In the genomic region with DNA sequence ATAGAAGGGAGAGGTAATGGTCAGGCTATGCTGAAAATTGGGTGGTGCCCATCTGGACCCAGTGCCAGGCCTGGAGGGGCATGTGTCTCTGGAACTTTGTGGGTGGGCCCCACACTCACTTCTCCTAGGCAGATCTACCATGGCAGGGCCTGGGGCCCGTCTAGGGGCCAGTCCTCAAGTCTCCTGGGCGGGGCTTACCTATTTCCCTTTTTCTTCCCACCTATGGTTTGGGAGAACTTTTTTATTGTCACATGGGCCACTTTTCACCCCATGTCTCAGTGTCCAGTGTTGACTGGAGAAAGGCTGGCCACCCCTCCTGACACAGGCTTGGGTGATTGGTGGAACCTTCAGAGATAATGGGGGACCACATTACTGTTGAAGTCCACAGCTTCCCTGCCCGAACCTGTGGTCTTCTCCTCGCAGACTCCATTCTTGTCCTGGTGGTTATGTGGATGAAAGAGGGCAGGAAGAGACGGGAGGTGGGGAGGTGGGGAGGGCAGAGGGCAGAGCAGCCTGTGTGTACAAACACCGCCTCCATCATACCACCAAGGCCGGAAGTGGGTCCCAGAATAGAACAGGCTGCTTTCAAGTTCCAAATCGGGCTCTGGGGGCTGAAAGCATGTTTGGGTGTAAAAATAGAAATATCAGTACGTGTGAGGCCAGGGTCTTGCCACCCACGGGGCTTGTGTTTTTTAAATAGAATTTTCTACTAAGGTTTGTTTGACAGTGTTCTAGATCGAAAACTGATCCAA, we compare ENCODE assay signal across 10 mouse cellular contexts. TPM values are rescaled to one million over a fixed set of nuclear protein-coding genes. Genes with fewer than 3 reads are reported as not detected.
A peak's percentile ranks its signal among the peaks of the same experiment; 100 is the strongest.
DNase-seq lines count a peak whose midpoint lies in the region; ATAC-seq and TF ChIP-seq lines count a peak whose summit lies in the region.
"Had no signal": no experiment of that assay in that cellular context is flagged by ENCODE, and none has a peak within 500 bp of the region (broad histone marks: within the 10 kb centered on the region; RNA-seq: fewer than 3 reads in every experiment).

No protein-coding gene starts in this region.

- H3K27me3 ChIP-seq in G1E (ENCODE audit: insufficient read depth, low read length), result peaks cover 18% of the 10 kb centered on the region
- H3K27me3 ChIP-seq in liver, embryonic 15.5 days, result 0 out of 2 replicates have a peak, but pooled peaks cover 9% of the 10 kb centered on the region
- H3K27me3 ChIP-seq in splenic B cell, adult 2 months (ENCODE audit: control insufficient read depth, insufficient read depth, low read length, poor library complexity, severe bottlenecking), result no peaks in the 10 kb centered on the region

- no peaks in the 10 kb centered on the region for H3K9me3 ChIP-seq in G1E (replicated peaks)
- no peaks in the 10 kb centered on the region for H3K9me3 ChIP-seq in liver, embryonic 15.5 days (replicated peaks)
- H3K9me3 ChIP-seq: hindbrain, embryonic 15.5 days; midbrain, embryonic 10.5 days had no signal

- peak; percentile 38; the same call in 1 of the 2 replicates for ATAC-seq in G1E (ENCODE audit: extremely low read depth, insufficient number of reproducible peaks, low FRiP score, poor library complexity, severe bottlenecking)
- ATAC-seq in liver, embryonic 15.5 days (ENCODE audit: insufficient read depth), result no peak

- H3K36me3 ChIP-seq in G1E (replicated peaks), result no peaks in the 10 kb centered on the region
- no peaks in the 10 kb centered on the region for H3K36me3 ChIP-seq in liver, embryonic 15.5 days (replicated peaks)
- no peaks in the 10 kb centered on the region for H3K36me3 ChIP-seq in splenic B cell, adult 2 months (ENCODE audit: control insufficient read depth, insufficient read depth, low read length, poor library complexity, severe bottlenecking)
- H3K36me3 ChIP-seq: hindbrain, embryonic 15.5 days; midbrain, embryonic 10.5 days had no signal

- peak; percentile 87 for DNase-seq in layer of hippocampus, adult 9-11 months
- DNase-seq in layer of hippocampus, postnatal 14 days (ENCODE audit: low spot score in 2 of 2), result no peak
- DNase-seq in G1E (ENCODE audit: low spot score), result peak; percentile 61
- peak; percentile 56 for DNase-seq in splenic B cell, adult 2 months (ENCODE audit: low read depth, low spot score)
- no peak for DNase-seq in adrenal gland, postnatal 36 days
- DNase-seq in frontal cortex, postnatal 25 days (ENCODE audit: low spot score in 2 of 2), result no peak
- DNase-seq in urinary bladder, postnatal 14 days (ENCODE audit: low spot score), result no peak

- no peak overlapping the region for H3K9ac ChIP-seq in liver, embryonic 15.5 days
- H3K9ac ChIP-seq: hindbrain, embryonic 15.5 days had no signal

- H3K4me1 ChIP-seq in G1E (ENCODE audit: insufficient read depth, low read depth, low read length), result peaks cover 47% of the 10 kb centered on the region
- peaks cover 34% of the 10 kb centered on the region for H3K4me1 ChIP-seq in liver, embryonic 15.5 days (replicated peaks)

- no peak overlapping the region for H3K4me2 ChIP-seq in liver, embryonic 15.5 days
- H3K4me2 ChIP-seq: hindbrain, embryonic 15.5 days had no signal

- TF ChIP-seq CTCF in G1E (IDR thresholded peaks at IDR 0.05; ENCODE audit: low read depth, low read length), result no peak

- H3K27ac ChIP-seq in liver, embryonic 15.5 days (replicated peaks), result peak overlapping the region; percentile 11; the same call in 1 of the 2 replicates
- H3K27ac ChIP-seq: hindbrain, embryonic 15.5 days; midbrain, embryonic 10.5 days had no signal

- H3K4me3 ChIP-seq in G1E (ENCODE audit: low read depth, low read length), result no peak overlapping the region; the same call in 1 of the 2 replicates
- no peak overlapping the region for H3K4me3 ChIP-seq in liver, embryonic 15.5 days (replicated peaks)
- H3K4me3 ChIP-seq: hindbrain, embryonic 15.5 days; midbrain, embryonic 10.5 days had no signal

- 19% methylated on average over 11 of the region's 11 CpGs for WGBS in liver, embryonic 15.5 days (ENCODE audit: insufficient replicate concordance)

RNA-seq across cellular contexts. Expression of gene Sh3bp2, which starts 5.0 kb away (rescaled TPM):
- 1 to 10 TPM; 6.0 to 6.8 TPM for total RNA-seq in layer of hippocampus, postnatal 14 days (2021)
- total RNA-seq in G1E (2014; fragmentation: Nextera tagmentation) (2.2 and 3.1 TPM in 2 replicates), G1E (2017) (3.5 and 5.6 TPM in 2 replicates)
- 5.7 and 6.7 TPM in 2 replicates for polyA plus RNA-seq in G1E (2012)
- polyA plus RNA-seq in liver, embryonic 15.5 days (2015; fragmentation: Nextera tagmentation; extraction: Ambion mirVana), result 3.7 and 5.5 TPM in 2 replicates
- 10 to 100 TPM; 15.4 to 17.3 TPM for total RNA-seq in adrenal gland, postnatal 36 days (2021)

RNA-seq across cellular contexts. Expression of gene Tnip2, which starts 6.8 kb away (rescaled TPM):
- 10 to 100 TPM; 15.2 to 19.1 TPM for total RNA-seq in layer of hippocampus, postnatal 14 days (2021)
- total RNA-seq in G1E (2014; fragmentation: Nextera tagmentation) (5.4 and 11.1 TPM in 2 replicates), G1E (2017) (17.1 and 19.6 TPM in 2 replicates)
- polyA plus RNA-seq in G1E (2012), result 4.8 and 4.9 TPM in 2 replicates
- 5.5 and 5.9 TPM in 2 replicates for polyA plus RNA-seq in liver, embryonic 15.5 days (2015; fragmentation: Nextera tagmentation; extraction: Ambion mirVana)
- 10 to 100 TPM; 15.0 to 16.8 TPM for total RNA-seq in adrenal gland, postnatal 36 days (2021)

RNA-seq across cellular contexts. Expression of gene Add1, which starts 52.8 kb away (rescaled TPM):
- total RNA-seq in layer of hippocampus, postnatal 14 days (2021), result 100 to 1,000 TPM; 376 to 400 TPM
- total RNA-seq in G1E (2014; fragmentation: Nextera tagmentation), result 147 and 158 TPM in 2 replicates
- total RNA-seq in G1E (2017), result 95.2 and 103 TPM in 2 replicates
- polyA plus RNA-seq in G1E (2012), result 257 TPM in 2 replicates
- 135 and 144 TPM in 2 replicates for polyA plus RNA-seq in liver, embryonic 15.5 days (2015; fragmentation: Nextera tagmentation; extraction: Ambion mirVana)
- total RNA-seq in adrenal gland, postnatal 36 days (2021), result 100 to 1,000 TPM; 141 to 156 TPM

Comparison
In these comparisons a context has a peak if more than half of its experiments do, and no peak if none do; other contexts are left out.
1. DNase-seq: peak in layer of hippocampus, adult 9-11 months (single experiment), G1E (single experiment) and splenic B cell, adult 2 months (single experiment); none in layer of hippocampus, postnatal 14 days (0 of 2), adrenal gland, postnatal 36 days (0 of 2), frontal cortex, postnatal 25 days (0 of 2) and urinary bladder, postnatal 14 days (single experiment).